Mouse (Mus musculus) central nervous system, embryonic 18 days (tissue): Measurements from ENCODE around the gene Prr5. TPM values are rescaled to one million over a fixed set of nuclear protein-coding genes. Genes with fewer than 3 reads are reported as not detected.

Experiments
- polyA plus RNA-seq: library from polyadenylated mRNA; depleted of rRNA; stranded (reverse); fragments of >200 nt; gene quantifications from 2 replicates; pipeline ENCODE4 v1.2.3, GENCODE M21; 2012; rRNA removed

Gene Prr5
- polyA plus RNA-seq, result 21.1 and 22.0 TPM in 2 replicates

DNA sequence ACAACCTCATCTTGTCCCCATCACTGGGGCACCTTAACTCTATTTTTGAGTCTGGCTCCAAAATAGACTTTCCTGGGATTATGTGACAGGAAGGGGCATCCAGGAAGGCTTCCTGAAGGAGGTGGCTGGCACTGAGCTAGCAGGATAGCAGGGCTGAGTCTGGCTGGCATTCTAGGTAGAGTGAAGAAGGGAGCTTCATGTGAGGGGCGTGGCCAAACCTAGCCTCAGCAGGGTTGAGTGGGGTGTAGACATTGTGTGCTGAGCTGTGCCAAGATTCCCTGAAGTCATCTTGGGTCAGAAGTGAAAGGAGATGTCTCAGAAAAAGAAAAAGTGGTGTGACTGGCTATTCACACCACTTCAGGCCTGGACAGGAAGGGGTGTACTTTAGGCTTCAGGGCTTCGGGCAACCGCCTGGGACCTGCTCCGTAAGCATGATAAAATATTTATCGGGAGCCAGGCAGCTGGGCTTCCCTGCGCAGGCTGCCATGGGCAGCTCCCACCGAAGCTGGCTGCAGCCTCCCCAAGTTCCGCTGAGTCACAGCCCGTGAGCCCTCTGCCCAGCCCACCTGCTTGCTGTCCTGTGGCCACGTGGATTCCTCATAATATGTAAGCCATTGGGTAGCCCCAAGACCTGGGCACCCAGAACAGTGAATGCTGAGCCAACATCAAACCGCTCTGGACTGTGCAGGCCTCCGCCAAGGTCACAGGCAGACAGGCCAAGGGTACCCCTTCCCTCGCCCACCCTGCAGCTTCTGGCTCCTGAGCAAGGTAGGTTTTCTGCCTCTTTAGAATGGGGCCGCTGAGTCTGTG is at the start of gene Prr5:
Gene Prr5, plus strand, starts transcription at position 683 of the 810 bp plus-strand sequence.

DNA sequence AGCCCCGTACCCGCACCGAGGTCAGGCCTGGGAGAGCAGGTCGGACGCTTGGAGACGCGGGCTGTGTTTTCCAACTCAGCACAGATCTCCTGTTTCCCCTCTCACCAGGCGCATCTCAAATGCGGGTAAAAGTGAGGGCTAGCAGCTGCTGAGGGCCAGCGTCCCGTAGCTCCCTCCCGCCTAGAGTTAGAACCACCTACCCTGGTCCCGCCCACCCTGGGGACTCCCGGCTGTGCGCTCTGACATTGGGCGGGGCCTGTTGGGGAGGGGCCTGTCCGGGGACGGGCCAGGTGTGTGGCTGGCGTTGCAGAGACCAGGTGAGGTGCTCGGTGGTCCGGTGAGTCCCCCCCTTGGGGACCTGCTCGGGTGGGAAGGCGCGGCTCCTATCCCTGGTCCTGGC is 50.4 kb downstream of the Prr5 start, which contains the start of gene Arhgap8:
Gene Arhgap8, plus strand, starts transcription at position 262 of the 400 bp plus-strand sequence.

Other genes starting within 250 kb of the Prr5 start
- gene Shisal1, start 222.5 kb upstream of the Prr5 start, polyA plus RNA-seq, result 29.6 and 32.1 TPM in 2 replicates
- gene Rtl6, start 111.8 kb upstream of the Prr5 start, polyA plus RNA-seq, result 43.5 and 49.9 TPM in 2 replicates
- gene Arhgap8, start 50.4 kb downstream of the Prr5 start, polyA plus RNA-seq, result 0.32 and 0.75 TPM in 2 replicates
- gene Phf21b, start 186.4 kb downstream of the Prr5 start, polyA plus RNA-seq, result 29.9 and 39.1 TPM in 2 replicates